In the genomic region with DNA sequence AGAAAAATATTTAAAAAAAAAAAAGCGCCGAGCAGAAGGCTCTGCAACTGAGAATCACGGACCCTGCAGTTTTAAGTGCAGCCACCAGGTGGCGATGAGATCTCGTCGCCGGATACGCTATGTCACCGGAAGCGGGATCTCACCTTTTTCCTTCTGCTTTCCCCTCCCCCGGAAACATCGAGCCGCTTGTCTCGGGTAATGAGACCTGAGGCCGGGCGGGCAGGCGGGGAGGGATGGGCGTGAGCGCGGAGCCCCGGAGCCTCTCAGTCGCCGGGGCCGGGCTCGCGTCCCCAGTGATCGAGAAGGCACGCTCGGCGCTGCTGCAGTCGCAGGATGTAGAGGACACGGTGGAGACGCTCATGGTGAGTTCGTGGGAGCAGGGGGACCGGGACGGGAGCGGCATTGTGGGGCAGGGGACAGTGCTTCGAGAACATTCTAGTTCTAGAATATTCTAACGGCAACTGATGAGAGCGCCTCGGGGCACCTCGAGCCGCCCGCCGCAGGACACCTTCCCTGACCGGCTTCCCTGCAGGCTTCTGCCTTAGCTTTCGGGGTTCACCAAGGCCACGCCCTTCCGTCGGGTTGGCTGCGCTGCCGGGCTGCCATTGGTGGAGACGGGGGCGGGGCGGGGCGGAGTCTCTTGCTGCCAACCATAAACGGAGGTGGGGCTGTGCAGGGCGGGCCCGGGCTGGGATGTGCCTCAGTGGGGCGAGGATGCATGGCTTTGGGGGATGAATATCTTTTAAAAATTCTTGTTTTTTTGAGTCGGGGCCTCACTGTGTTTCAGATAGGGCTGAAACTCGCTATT, we compare ENCODE assay signal across 8 mouse cellular contexts. TPM values are rescaled to one million over a fixed set of nuclear protein-coding genes. Genes with fewer than 3 reads are reported as not detected.
A peak's percentile ranks its signal among the peaks of the same experiment; 100 is the strongest.
DNase-seq lines count a peak whose midpoint lies in the region; ATAC-seq and TF ChIP-seq lines count a peak whose summit lies in the region.

A gene (plus strand): TSS at position 164 of the 808 bp plus-strand sequence.

- no peaks in the 10 kb centered on the region for H3K27me3 ChIP-seq in ES-Bruce4 (ENCODE audit: control insufficient read depth, insufficient read depth, low read length, poor library complexity, severe bottlenecking)
- no peaks in the 10 kb centered on the region for H3K27me3 ChIP-seq in forebrain, embryonic 14.5 days (replicated peaks; ENCODE audit: control insufficient read depth, insufficient read depth, low read length)
- no peaks in the 10 kb centered on the region for H3K27me3 ChIP-seq in neural tube, embryonic 15.5 days (replicated peaks)

- no peaks in the 10 kb centered on the region for H3K36me3 ChIP-seq in ES-Bruce4 (ENCODE audit: control insufficient read depth, insufficient read depth, low read length, poor library complexity, severe bottlenecking)
- no peaks in the 10 kb centered on the region for H3K36me3 ChIP-seq in forebrain, embryonic 14.5 days (ENCODE audit: control insufficient read depth, insufficient read depth, low read length)
- 0 out of 2 replicates have a peak, but pooled peaks cover 3% of the 10 kb centered on the region for H3K36me3 ChIP-seq in neural tube, embryonic 15.5 days

- H3K27ac ChIP-seq in ES-Bruce4 (ENCODE audit: insufficient read depth, low read length) = peak within 1 kb of the TSS; percentile 41
- H3K27ac ChIP-seq in forebrain, embryonic 14.5 days (ENCODE audit: low read depth, low read length) = peak within 1 kb of the TSS; percentile 94
- H3K27ac ChIP-seq in neural tube, embryonic 15.5 days (replicated peaks) = peak within 1 kb of the TSS; percentile 98

- peak; percentile 97 for DNase-seq in forebrain, embryonic 14.5 days (ENCODE audit: low spot score)
- peak; percentile 94 to 95 for DNase-seq in heart, postnatal 14 days
- DNase-seq in layer of hippocampus, adult 11-12 months (ENCODE audit: low spot score) = peak; percentile 97
- peak; percentile 94 to 96 for DNase-seq in lung, adult 18-20 months
- peak; percentile 95 for DNase-seq in testis, postnatal 14 days (ENCODE audit: low spot score)

- peak within 1 kb of the TSS; percentile 83 for H3K4me3 ChIP-seq in ES-Bruce4 (ENCODE audit: low read depth, low read length)
- H3K4me3 ChIP-seq in forebrain, embryonic 14.5 days (ENCODE audit: low read depth, low read length) = peak within 1 kb of the TSS; percentile 66
- H3K4me3 ChIP-seq in neural tube, embryonic 15.5 days (replicated peaks) = peak within 1 kb of the TSS; percentile 98

- peak within 1 kb of the TSS; percentile 40 for H3K9ac ChIP-seq in ES-Bruce4 (ENCODE audit: low read depth, poor library complexity, severe bottlenecking)
- peak within 1 kb of the TSS; percentile 73 for H3K9ac ChIP-seq in forebrain, embryonic 14.5 days (ENCODE audit: low read length)
- H3K9ac ChIP-seq in neural tube, embryonic 15.5 days (replicated peaks) = peak within 1 kb of the TSS; percentile 94

- 1% methylated on average over 62 of the region's 62 CpGs for WGBS in forebrain, embryonic 14.5 days
- 2% methylated on average over 59 of the region's 62 CpGs for WGBS in neural tube, embryonic 15.5 days

- peaks cover 2% of the 10 kb centered on the region for H3K4me1 ChIP-seq in ES-Bruce4 (ENCODE audit: control insufficient read depth, insufficient read depth, low read length)
- peaks cover 5% of the 10 kb centered on the region for H3K4me1 ChIP-seq in forebrain, embryonic 14.5 days (ENCODE audit: control insufficient read depth, insufficient read depth, low read length)
- H3K4me1 ChIP-seq in neural tube, embryonic 15.5 days = peaks cover 7% of the 10 kb centered on the region

- peak; percentile 73 for TF ChIP-seq CTCF in ES-Bruce4 (IDR thresholded peaks at IDR 0.05; ENCODE audit: low read depth, low read length)

- TF ChIP-seq POLR2A in ES-Bruce4 (IDR thresholded peaks at IDR 0.05; ENCODE audit: insufficient read depth, low read length) = peak; percentile 36

- H3K4me2 ChIP-seq in forebrain, embryonic 14.5 days (ENCODE audit: low read length) = peak within 1 kb of the TSS; percentile 60
- H3K4me2 ChIP-seq in neural tube, embryonic 15.5 days = peak within 1 kb of the TSS; percentile 79

- no peak for TF ChIP-seq EP300 in ES-Bruce4 (IDR thresholded peaks at IDR 0.05; ENCODE audit: insufficient read depth, low read depth, low read length)

- peak; percentile 98 for ATAC-seq in cerebellum, adult (ENCODE audit: insufficient number of reproducible peaks, low FRiP score, low TSS enrichment)
- peak; percentile 99 for ATAC-seq in forebrain, embryonic 14.5 days
- ATAC-seq in neural tube, embryonic 15.5 days (ENCODE audit: low FRiP score) = peak; percentile 99

- intact Hi-C loops in heart, postnatal 14 days (cut with DNase I) = no loop called here

- H3K9me3 ChIP-seq in ES-Bruce4 (replicated peaks; ENCODE audit: control insufficient read depth, insufficient read depth, low read length, poor library complexity, severe bottlenecking) = no peaks in the 10 kb centered on the region
- H3K9me3 ChIP-seq in forebrain, embryonic 14.5 days (replicated peaks; ENCODE audit: control insufficient read depth, low read length) = no peaks in the 10 kb centered on the region
- no peaks in the 10 kb centered on the region for H3K9me3 ChIP-seq in neural tube, embryonic 15.5 days (replicated peaks)

RNA-seq across cellular contexts. Expression of the gene that starts here (rescaled TPM):
- polyA plus RNA-seq in ES-Bruce4 (2011; ENCODE audit: insufficient read depth, insufficient read length, low read depth, missing spikeins) = 15.3 and 15.7 TPM in 2 replicates
- 38.6 and 42.4 TPM in 2 replicates for polyA plus RNA-seq in forebrain, embryonic 14.5 days (2014; fragmentation: Nextera tagmentation; extraction: Ambion mirVana)
- 10 to 100 TPM; 12.3 to 14.0 TPM for total RNA-seq in heart, postnatal 14 days (2021)
- polyA plus RNA-seq in neural tube, embryonic 15.5 days (2015; fragmentation: Nextera tagmentation; extraction: Ambion mirVana) = 45.8 and 46.6 TPM in 2 replicates

Comparison
In these comparisons a context has a peak if more than half of its experiments do, and no peak if none do; other contexts are left out.
1. Peak in every context shown above with its lines: DNase-seq, ATAC-seq, H3K4me3 ChIP-seq and H3K27ac ChIP-seq.
2. H3K27ac ChIP-seq: peak in every context shown above with its lines; median percentile 98 in neural tube, embryonic 15.5 days; 94 in forebrain, embryonic 14.5 days; 41 in ES-Bruce4.
3. H3K9ac ChIP-seq: peak in every context shown above with its lines; median percentile 94 in neural tube, embryonic 15.5 days; 73 in forebrain, embryonic 14.5 days; 40 in ES-Bruce4.